Mouse (Mus musculus) adrenal gland, postnatal 10 days (tissue): Measurements from ENCODE around the gene Rpgrip1. TPM values are rescaled to one million over a fixed set of nuclear protein-coding genes. Genes with fewer than 3 reads are reported as not detected.

Source experiments
- DNase-seq: peaks from one replicate; pipeline ENCODE4 v3.0.0; 2021; ENCODE audit warnings: mixed read lengths
- total RNA-seq, 2 experiments: library from RNA; stranded (reverse); gene quantifications; 2 replicates each; pipeline ENCODE4 v1.2.3; 2021

Gene Rpgrip1
- total RNA-seq, 2 experiments from 2014 or later, result 0.42 to 1.3 TPM

DNA sequence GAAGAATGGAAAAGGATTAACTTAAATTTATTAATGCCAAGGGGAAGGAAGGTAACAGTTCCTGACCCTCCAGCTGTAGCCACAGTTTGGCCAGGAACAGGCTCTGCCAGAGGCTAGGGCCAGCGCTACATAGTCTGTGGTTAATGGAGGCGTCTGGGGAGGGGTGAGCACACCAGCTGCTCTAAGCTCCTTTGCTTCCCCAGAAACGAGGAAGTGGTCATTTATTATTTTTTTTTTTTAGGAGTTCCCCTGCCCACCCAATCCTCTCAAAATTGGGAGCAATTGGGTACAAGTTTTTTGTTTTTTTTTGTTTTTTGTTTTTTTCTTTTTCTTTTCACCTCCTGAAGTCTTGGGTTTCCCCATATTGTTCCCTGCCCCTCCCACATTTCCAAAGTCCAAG lies 87.6 kb downstream of the Rpgrip1 start:
- no peak for DNase-seq

DNA sequence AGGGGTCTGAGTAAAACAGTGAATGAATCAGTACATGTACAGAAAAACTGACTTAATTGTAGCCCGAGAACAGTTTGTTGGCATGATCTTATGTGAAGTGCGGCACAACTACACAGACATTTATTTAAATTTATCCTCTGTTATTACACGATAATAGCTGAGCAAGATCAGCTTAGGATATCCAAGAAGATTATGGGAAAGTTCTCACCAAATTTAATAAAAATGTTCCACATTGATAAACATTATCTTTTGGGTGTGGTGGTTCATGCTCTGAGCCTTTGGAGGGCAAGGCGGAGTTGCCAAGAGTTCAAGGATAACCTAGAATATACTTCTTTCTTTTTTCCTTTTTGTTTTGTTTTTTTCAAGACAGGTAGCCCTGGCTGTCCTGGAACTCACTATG lies 88.9 kb downstream of the Rpgrip1 start:
- DNase-seq, result no peak

Other genes starting within 250 kb of the Rpgrip1 start
- 10 to 100 TPM; 29.5 to 34.7 TPM for gene Mettl17, start 225.9 kb upstream of the Rpgrip1 start, total RNA-seq
- gene Slc39a2, start 217.8 kb upstream of the Rpgrip1 start, total RNA-seq, result under 1 TPM; 0.24 to 0.97 TPM
- 100 to 1,000 TPM; 337 to 338 TPM for gene Ndrg2, start 196.5 kb upstream of the Rpgrip1 start, total RNA-seq
- gene Tppp2, start 192.3 kb upstream of the Rpgrip1 start, total RNA-seq, result not detected
- not detected for gene Rnase13, start 187.9 kb upstream of the Rpgrip1 start, total RNA-seq
- 10 to 100 TPM; 60.8 to 78.7 TPM for gene Arhgef40, start 126.0 kb upstream of the Rpgrip1 start, total RNA-seq
- gene Tmem253, start 95.0 kb upstream of the Rpgrip1 start, total RNA-seq, result 1 to 10 TPM; 4.8 to 7.0 TPM
- 10 to 100 TPM; 54.6 to 59.2 TPM for gene Zfp219, start 90.0 kb upstream of the Rpgrip1 start, total RNA-seq
- gene Olfr221, start 68.2 kb upstream of the Rpgrip1 start, total RNA-seq, result not detected
- 100 to 1,000 TPM; 186 TPM for gene Hnrnpc, start 6.7 kb upstream of the Rpgrip1 start, total RNA-seq
- 10 to 100 TPM; 53.1 to 54.0 TPM for gene Supt16, start 86.7 kb downstream of the Rpgrip1 start, total RNA-seq
- gene Chd8, start 147.1 kb downstream of the Rpgrip1 start, total RNA-seq, result 100 to 1,000 TPM in 1 of 2 experiments, 10 to 100 TPM in 1; 71.0 to 103 TPM
- 10 to 100 TPM; 41.7 to 52.8 TPM for gene Tox4, start 168.4 kb downstream of the Rpgrip1 start, total RNA-seq
- 10 to 100 TPM; 26.2 to 29.0 TPM for gene Rab2b, start 168.8 kb downstream of the Rpgrip1 start, total RNA-seq
- 10 to 100 TPM; 25.4 to 32.0 TPM for gene Mettl3, start 194.4 kb downstream of the Rpgrip1 start, total RNA-seq
- gene Sall2, start 218.1 kb downstream of the Rpgrip1 start, total RNA-seq, result 10 to 100 TPM in 1 of 2 experiments, 1 to 10 TPM in 1; 7.2 to 10.1 TPM
- gene Olfr1513, start 245.7 kb downstream of the Rpgrip1 start, total RNA-seq, result not detected